Mouse (Mus musculus) hindbrain, postnatal 0 days (tissue): ENCODE measurements at regions not wholly inside any gene's neighbourhood (a gene's known extent, or its start where the extent isn't known, plus 50 kb on each side); places are given as distances from the start of the nearest gene placed in this dataset.

Experiments
- ATAC-seq: fragments of 200-750 bp; cut with Nextera tagmentation; 2 replicates; pipeline ENCODE4 v1.8.0; 2017; ENCODE audit warnings: mild to moderate bottlenecking, moderate TSS enrichment, moderate library complexity
- DNase-seq: peaks from one replicate; pipeline ENCODE4 v3.0.0-alpha.2; 2015; ENCODE audit warnings: low spot score
- H3K27ac ChIP-seq: fragments of 300-500 bp; sonication (generic); 2 replicates; pipeline ENCODE4 v1.5.1; 2014; ENCODE audit warnings: mild to moderate bottlenecking
- H3K27me3 ChIP-seq: fragments of 300-500 bp; sonication (generic); 2 replicates; pipeline ENCODE4 v1.6.1; 2014; ENCODE audit warnings: low read length, mixed read lengths; ENCODE audit not compliant: insufficient read depth
- H3K36me3 ChIP-seq: fragments of 300-500 bp; sonication (generic); 2 replicates; pipeline ENCODE4 v1.6.1; 2014; ENCODE audit warnings: low read length, mixed read lengths; ENCODE audit not compliant: insufficient read depth
- H3K4me1 ChIP-seq: fragments of 300-500 bp; sonication (generic); 2 replicates; pipeline ENCODE4 v1.6.1; 2014; ENCODE audit warnings: antibody characterized with exemption, low read length, mixed read lengths; ENCODE audit not compliant: insufficient read depth
- H3K4me2 ChIP-seq: fragments of 300-500 bp; sonication (generic); 2 replicates; pipeline ENCODE4 v1.6.1; 2014; ENCODE audit warnings: low read depth, mild to moderate bottlenecking, low read length, moderate library complexity, mixed read lengths
- H3K4me3 ChIP-seq: fragments of 300-500 bp; sonication (generic); 2 replicates; pipeline ENCODE4 v1.5.1; 2014; ENCODE audit warnings: low read length
- H3K9ac ChIP-seq: fragments of 300-500 bp; sonication (generic); replicated peaks from 2 replicates; pipeline ENCODE4 v1.6.1; 2014; ENCODE audit warnings: mild to moderate bottlenecking, low read length, moderate library complexity, mixed read lengths
- H3K9me3 ChIP-seq: fragments of 300-500 bp; sonication (generic); 2 replicates; pipeline ENCODE4 v1.6.1; 2016; ENCODE audit warnings: low read length, mixed read lengths
- CTCF ChIP-seq: IDR thresholded peaks from 2 replicates; pipeline ENCODE4 v1.5.1; 2016; ENCODE audit warnings: antibody characterized with exemption, control low read depth, low read depth
- whole genome bisulfite sequencing: fragments of 180-500 bp; shearing (Covaris S2); extraction: QIAGEN DNeasy Blood & Tissue Kit; methylation state at CpG from one replicate; pipeline ENCODE4 v1.1.7; 2014; 5-methylcytosine and 5-hydroxymethylcytosine counted together

- no peak for ATAC-seq
- Histone ChIP-seq H3K9ac (no peak overlapping the region), H3K27me3 (no peaks in the 10 kb centered on the region), H3K27ac (no peak overlapping the region), H3K4me2 (no peak overlapping the region), H3K9me3 (no peaks in the 10 kb centered on the region), H3K36me3 (no peaks in the 10 kb centered on the region), H3K4me1 (no peaks in the 10 kb centered on the region), H3K4me3 (no peak overlapping the region)
- TF ChIP-seq CTCF: no peak
- WGBS: 71% methylated on average over 11 of the region's 11 CpGs
- no peak for DNase-seq
Observed at GRCm38 (mm10) chr6:117609476-117610404, 231.2 kb upstream of the Zfp637 start.

- Histone ChIP-seq H3K4me2 (no peak overlapping the region), H3K36me3 (no peaks in the 10 kb centered on the region), H3K27ac (no peak overlapping the region), H3K9me3 (no peaks in the 10 kb centered on the region), H3K9ac (no peak overlapping the region), H3K27me3 (no peaks in the 10 kb centered on the region), H3K4me3 (no peak overlapping the region), H3K4me1 (no peaks in the 10 kb centered on the region)
- 85% methylated on average over 10 of the region's 10 CpGs for WGBS
- no peak for ATAC-seq
- TF ChIP-seq CTCF: no peak
- no peak for DNase-seq
Observed at GRCm38 (mm10) chr6:117611281-117611680, 229.7 kb upstream of the Zfp637 start.

- TF ChIP-seq CTCF: no peak
- Histone ChIP-seq H3K4me2 (no peak overlapping the region), H3K27me3 (no peaks in the 10 kb centered on the region), H3K9ac (no peak overlapping the region), H3K27ac (no peak overlapping the region), H3K4me3 (no peak overlapping the region), H3K36me3 (no peaks in the 10 kb centered on the region), H3K4me1 (no peaks in the 10 kb centered on the region), H3K9me3 (no peaks in the 10 kb centered on the region)
- DNase-seq: no peak
- WGBS: 93% methylated on average over 8 of the region's 8 CpGs
- no peak for ATAC-seq
Observed at GRCm38 (mm10) chr6:117611965-117612364, 229.0 kb upstream of the Zfp637 start.

GRCm38 (mm10) chr6:117612421-117612820 is 228.6 kb upstream of the Zfp637 start:
- ATAC-seq (no peak), DNase-seq (no peak)
- Histone ChIP-seq H3K9me3 (no peaks in the 10 kb centered on the region), H3K36me3 (no peaks in the 10 kb centered on the region), H3K27ac (no peak overlapping the region), H3K4me1 (no peaks in the 10 kb centered on the region), H3K9ac (no peak overlapping the region), H3K4me2 (no peak overlapping the region), H3K4me3 (no peak overlapping the region), H3K27me3 (no peaks in the 10 kb centered on the region)
- 78% methylated on average over 8 of the region's 8 CpGs for WGBS
- TF ChIP-seq CTCF: no peak

- WGBS: 59% methylated on average over 11 of the region's 11 CpGs
Observed at GRCm38 (mm10) chr6:117613656-117614350, 227.2 kb upstream of the Zfp637 start.

GRCm38 (mm10) chr6:117614386-117614785 is 226.6 kb upstream of the Zfp637 start:
- Histone ChIP-seq H3K9ac (no peak overlapping the region), H3K4me1 (no peaks in the 10 kb centered on the region), H3K27me3 (no peaks in the 10 kb centered on the region), H3K9me3 (no peaks in the 10 kb centered on the region), H3K4me2 (no peak overlapping the region), H3K36me3 (no peaks in the 10 kb centered on the region), H3K4me3 (no peak overlapping the region), H3K27ac (no peak overlapping the region)
- ATAC-seq: no peak
- 66% methylated on average over 6 of the region's 6 CpGs for WGBS
- no peak for DNase-seq
- no peak for TF ChIP-seq CTCF

More at GRCm38 (mm10) chr6:117613656-117614350, 227.2 kb upstream of the Zfp637 start:
- H3K4me2 ChIP-seq: no peak overlapping the region
- no peak overlapping the region for H3K9ac ChIP-seq
- no peaks in the 10 kb centered on the region for H3K4me1 ChIP-seq
- no peaks in the 10 kb centered on the region for H3K36me3 ChIP-seq
- no peaks in the 10 kb centered on the region for H3K9me3 ChIP-seq
- no peak for TF ChIP-seq CTCF
- no peak overlapping the region for H3K27ac ChIP-seq
- ATAC-seq: no peak
- H3K4me3 ChIP-seq: no peak overlapping the region
- peak; percentile 10 for DNase-seq
- no peaks in the 10 kb centered on the region for H3K27me3 ChIP-seq
